Mouse (Mus musculus): Measurements from ENCODE around the gene Trpc3. TPM values are rescaled to one million over a fixed set of nuclear protein-coding genes. Genes with fewer than 3 reads are reported as not detected.
"Not testable (repeated sequence)": the region's sequence is repeated elsewhere in the genome, so short reads cannot be mapped to it uniquely, and the experiment has no call there.

The Trpc3 gene
- polyA plus RNA-seq, 1 experiment from 2014 or later = 4.7 TPM

GRCm38 (mm10) chr3:36667814-36668213, 22.2 kb downstream of the Trpc3 start:
- Histone ChIP-seq H3K9me3 (replicated peaks; ENCODE audit: control insufficient read depth, low read length) (no peaks in the 10 kb centered on the region), H3K4me2 (ENCODE audit: low read depth, low read length) (no peak overlapping the region), H3K36me3 (ENCODE audit: control insufficient read depth, insufficient read depth) (no peaks in the 10 kb centered on the region), H3K27me3 (ENCODE audit: control insufficient read depth, insufficient read depth, low read length) (no peaks in the 10 kb centered on the region), H3K27ac (ENCODE audit: low read length) (no peak overlapping the region), H3K4me3 (ENCODE audit: low read length) (no peak overlapping the region), H3K4me1 (ENCODE audit: control insufficient read depth, insufficient read depth, low read length) (no peaks in the 10 kb centered on the region), H3K9ac (ENCODE audit: low read length) (no peak overlapping the region)
- WGBS = 81% methylated on average over 6 of the region's 6 CpGs
- no peak for ATAC-seq (replicated peaks; ENCODE audit: extremely low read depth, insufficient read depth, low FRiP score)

- H3K27ac ChIP-seq (ENCODE audit: low read length); H3K27me3 ChIP-seq (ENCODE audit: control insufficient read depth, insufficient read depth, low read length); H3K4me2 ChIP-seq (ENCODE audit: low read depth, low read length); H3K4me3 ChIP-seq (ENCODE audit: low read length); H3K9me3 ChIP-seq (replicated peaks; ENCODE audit: control insufficient read depth, low read length); H3K4me1 ChIP-seq (ENCODE audit: control insufficient read depth, insufficient read depth, low read length); ATAC-seq (replicated peaks; ENCODE audit: extremely low read depth, insufficient read depth, low FRiP score); H3K9ac ChIP-seq (ENCODE audit: low read length); H3K36me3 ChIP-seq (ENCODE audit: control insufficient read depth, insufficient read depth): not testable (repeated sequence)
These were observed 44.8 kb downstream of the Trpc3 start for GRCm38 (mm10) chr3:36645245-36645559.

- no peaks in the 10 kb centered on the region; the same call in 1 of the 2 replicates for H3K36me3 ChIP-seq (ENCODE audit: control insufficient read depth, insufficient read depth)
- no peaks in the 10 kb centered on the region for H3K4me1 ChIP-seq (ENCODE audit: control insufficient read depth, insufficient read depth, low read length)
- H3K27me3 ChIP-seq (ENCODE audit: control insufficient read depth, insufficient read depth, low read length) = no peaks in the 10 kb centered on the region
- no peak overlapping the region for H3K4me3 ChIP-seq (ENCODE audit: low read length)
- H3K27ac ChIP-seq (ENCODE audit: low read length) = no peak overlapping the region
- H3K4me2 ChIP-seq (ENCODE audit: low read depth, low read length) = no peak overlapping the region
- ATAC-seq (replicated peaks; ENCODE audit: extremely low read depth, insufficient read depth, low FRiP score) = no peak
- 76% methylated on average over 3 of the region's 3 CpGs for WGBS
- H3K9me3 ChIP-seq (replicated peaks; ENCODE audit: control insufficient read depth, low read length) = no peaks in the 10 kb centered on the region
- no peak overlapping the region for H3K9ac ChIP-seq (ENCODE audit: low read length)
These were observed 45.3 kb downstream of the Trpc3 start for GRCm38 (mm10) chr3:36644554-36645244.

GRCm38 (mm10) chr3:36643354-36643753, 46.6 kb downstream of the Trpc3 start:
- no peak overlapping the region for H3K27ac ChIP-seq (ENCODE audit: low read length)
- 84% methylated on average over 3 of the region's 3 CpGs for WGBS
- no peaks in the 10 kb centered on the region for H3K27me3 ChIP-seq (ENCODE audit: control insufficient read depth, insufficient read depth, low read length)
- no peaks in the 10 kb centered on the region for H3K9me3 ChIP-seq (replicated peaks; ENCODE audit: control insufficient read depth, low read length)
- no peak overlapping the region for H3K4me3 ChIP-seq (ENCODE audit: low read length)
- no peak overlapping the region for H3K4me2 ChIP-seq (ENCODE audit: low read depth, low read length)
- no peaks in the 10 kb centered on the region for H3K4me1 ChIP-seq (ENCODE audit: control insufficient read depth, insufficient read depth, low read length)
- no peak for ATAC-seq (replicated peaks; ENCODE audit: extremely low read depth, insufficient read depth, low FRiP score)
- H3K9ac ChIP-seq (ENCODE audit: low read length) = no peak overlapping the region
- H3K36me3 ChIP-seq (ENCODE audit: control insufficient read depth, insufficient read depth) = no peaks in the 10 kb centered on the region

GRCm38 (mm10) chr3:36642736-36643135, 47.2 kb downstream of the Trpc3 start:
- no peaks in the 10 kb centered on the region for H3K9me3 ChIP-seq (replicated peaks; ENCODE audit: control insufficient read depth, low read length)
- no peak overlapping the region for H3K27ac ChIP-seq (ENCODE audit: low read length)
- H3K4me1 ChIP-seq (ENCODE audit: control insufficient read depth, insufficient read depth, low read length) = no peaks in the 10 kb centered on the region
- WGBS = 66% methylated on average over 13 of the region's 13 CpGs
- H3K4me3 ChIP-seq (ENCODE audit: low read length) = no peak overlapping the region
- no peaks in the 10 kb centered on the region for H3K27me3 ChIP-seq (ENCODE audit: control insufficient read depth, insufficient read depth, low read length)
- no peaks in the 10 kb centered on the region for H3K36me3 ChIP-seq (ENCODE audit: control insufficient read depth, insufficient read depth)
- H3K9ac ChIP-seq (ENCODE audit: low read length) = no peak overlapping the region
- no peak for ATAC-seq (replicated peaks; ENCODE audit: extremely low read depth, insufficient read depth, low FRiP score)
- H3K4me2 ChIP-seq (ENCODE audit: low read depth, low read length) = no peak overlapping the region

GRCm38 (mm10) chr3:36640787-36641186, 49.2 kb downstream of the Trpc3 start:
- no peak overlapping the region for H3K4me3 ChIP-seq (ENCODE audit: low read length)
- no peaks in the 10 kb centered on the region for H3K36me3 ChIP-seq (ENCODE audit: control insufficient read depth, insufficient read depth)
- no peak overlapping the region for H3K4me2 ChIP-seq (ENCODE audit: low read depth, low read length)
- 63% methylated on average over 2 of the region's 2 CpGs for WGBS
- no peak overlapping the region for H3K27ac ChIP-seq (ENCODE audit: low read length)
- ATAC-seq (replicated peaks; ENCODE audit: extremely low read depth, insufficient read depth, low FRiP score) = no peak
- H3K9ac ChIP-seq (ENCODE audit: low read length) = no peak overlapping the region
- H3K9me3 ChIP-seq (replicated peaks; ENCODE audit: control insufficient read depth, low read length) = no peaks in the 10 kb centered on the region
- H3K4me1 ChIP-seq (ENCODE audit: control insufficient read depth, insufficient read depth, low read length) = no peaks in the 10 kb centered on the region
- no peaks in the 10 kb centered on the region for H3K27me3 ChIP-seq (ENCODE audit: control insufficient read depth, insufficient read depth, low read length)

- Histone ChIP-seq H3K9me3 (replicated peaks; ENCODE audit: control insufficient read depth, low read length) (no peaks in the 10 kb centered on the region), H3K36me3 (ENCODE audit: control insufficient read depth, insufficient read depth) (no peaks in the 10 kb centered on the region), H3K27me3 (ENCODE audit: control insufficient read depth, insufficient read depth, low read length) (no peaks in the 10 kb centered on the region), H3K4me2 (ENCODE audit: low read depth, low read length) (no peak overlapping the region), H3K9ac (ENCODE audit: low read length) (no peak overlapping the region), H3K4me3 (ENCODE audit: low read length) (no peak overlapping the region), H3K27ac (ENCODE audit: low read length) (no peak overlapping the region), H3K4me1 (ENCODE audit: control insufficient read depth, insufficient read depth, low read length) (no peaks in the 10 kb centered on the region)
- no peak for ATAC-seq (replicated peaks; ENCODE audit: extremely low read depth, insufficient read depth, low FRiP score)
- 19% methylated on average over 4 of the region's 4 CpGs for WGBS
These were observed 54.5 kb downstream of the Trpc3 start for GRCm38 (mm10) chr3:36635449-36635848.

GRCm38 (mm10) chr3:36626803-36627202, 63.2 kb downstream of the Trpc3 start:
- Histone ChIP-seq H3K27ac (ENCODE audit: low read length) (no peak overlapping the region), H3K4me3 (ENCODE audit: low read length) (no peak overlapping the region), H3K27me3 (ENCODE audit: control insufficient read depth, insufficient read depth, low read length) (no peaks in the 10 kb centered on the region), H3K9me3 (replicated peaks; ENCODE audit: control insufficient read depth, low read length) (no peaks in the 10 kb centered on the region), H3K4me2 (ENCODE audit: low read depth, low read length) (no peak overlapping the region), H3K36me3 (ENCODE audit: control insufficient read depth, insufficient read depth) (no peaks in the 10 kb centered on the region), H3K4me1 (ENCODE audit: control insufficient read depth, insufficient read depth, low read length) (0 out of 2 replicates have a peak, but pooled peaks cover 4% of the 10 kb centered on the region), H3K9ac (ENCODE audit: low read length) (no peak overlapping the region)
- 63% methylated on average over 2 of the region's 2 CpGs for WGBS
- peak; percentile 32; the same call in 1 of the 2 replicates for ATAC-seq (replicated peaks; ENCODE audit: extremely low read depth, insufficient read depth, low FRiP score)

- Histone ChIP-seq H3K36me3 (ENCODE audit: control insufficient read depth, insufficient read depth) (no peaks in the 10 kb centered on the region), H3K4me2 (ENCODE audit: low read depth, low read length) (no peak overlapping the region), H3K4me3 (ENCODE audit: low read length) (no peak overlapping the region), H3K27ac (ENCODE audit: low read length) (no peak overlapping the region), H3K4me1 (ENCODE audit: control insufficient read depth, insufficient read depth, low read length) (0 out of 2 replicates have a peak, but pooled peaks cover 4% of the 10 kb centered on the region), H3K27me3 (ENCODE audit: control insufficient read depth, insufficient read depth, low read length) (no peaks in the 10 kb centered on the region), H3K9me3 (replicated peaks; ENCODE audit: control insufficient read depth, low read length) (no peaks in the 10 kb centered on the region), H3K9ac (ENCODE audit: low read length) (no peak overlapping the region)
- no peak for ATAC-seq (replicated peaks; ENCODE audit: extremely low read depth, insufficient read depth, low FRiP score)
- WGBS = 75% methylated on average over 7 of the region's 7 CpGs
These were observed 71.8 kb downstream of the Trpc3 start for GRCm38 (mm10) chr3:36618181-36618580.

Measured in heart, embryonic 16.5 days (tissue).